Mouse (Mus musculus): Measurements from ENCODE around the gene Ptpro.

GRCm38 (mm10) chr6:137292421-137292820 lies 40.3 kb downstream of the Ptpro start:
- peak; percentile 83 for TF ChIP-seq MAFK (IDR thresholded peaks at IDR 0.05; ENCODE audit: insufficient read depth, low read depth, low read length)
- no peak for TF ChIP-seq ZNF384 (IDR thresholded peaks at IDR 0.05; ENCODE audit: low read depth, low read length)

All from ES-E14 (cell line).